Mouse (Mus musculus) spleen, adult 2 months (tissue): ENCODE results near the gene Aspscr1.

Experiments used
- CTCF ChIP-seq: fragments of 200-500 bp; IDR thresholded peaks from 2 replicates; pipeline ENCODE4 v1.5.1; 2011; ENCODE audit warnings: mild to moderate bottlenecking, inconsistent platforms; ENCODE audit not compliant: insufficient read depth, insufficient read length, insufficient replicate concordance; ENCODE audit errors: extremely low read depth
- POLR2A ChIP-seq: fragments of 200-500 bp; IDR thresholded peaks from 2 replicates; pipeline ENCODE4 v1.6.1; 2011; ENCODE audit warnings: low read depth, low read length, inconsistent platforms

- TF ChIP-seq POLR2A (no peak), CTCF (no peak)
Observed at GRCm38 (mm10) chr11:120654741-120655140, 18.0 kb upstream of the Aspscr1 start.
